Mouse (Mus musculus): ENCODE results near the gene Ninj2.

DNA sequence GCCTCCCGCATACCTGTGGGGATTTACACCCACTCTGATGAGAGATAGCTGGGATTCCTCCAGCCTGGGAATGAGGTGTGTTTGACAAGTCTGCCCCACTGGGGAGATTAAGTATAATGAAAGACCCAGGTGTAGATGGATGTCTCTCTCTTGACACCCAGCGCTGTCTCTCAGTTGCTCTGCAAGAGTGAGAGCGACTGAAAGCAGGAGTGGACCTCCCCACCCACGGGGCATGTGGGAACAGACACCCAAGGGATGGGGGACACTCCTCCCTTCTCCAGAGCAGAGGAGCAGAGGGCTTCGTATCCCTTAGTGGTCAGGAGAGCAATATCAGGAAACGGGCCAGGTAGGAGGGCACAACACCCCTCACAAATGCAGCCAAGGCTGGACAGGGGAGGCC lies 14.9 kb downstream of the Ninj2 start:
- no peak for TF ChIP-seq POLR2AphosphoS2 (IDR thresholded peaks at IDR 0.05; ENCODE audit: low read length)
- TF ChIP-seq CTCF (IDR thresholded peaks at IDR 0.05 in 2 of 3, conservative IDR thresholded peaks at IDR 0.05 in 1 of 3; ENCODE audit: control insufficient read depth in 1 of 3, insufficient read depth in 1 of 3, low read depth in 2 of 3, low read length in 3 of 3, poor library complexity in 1 of 3, severe bottlenecking in 1 of 3) = no peak
- no peak for TF ChIP-seq EP300 (IDR thresholded peaks at IDR 0.05; ENCODE audit: low read depth in 1 of 2, low read length in 2 of 2)
- no peak for TF ChIP-seq HCFC1 (IDR thresholded peaks at IDR 0.05; ENCODE audit: low read depth, low read length)
- no peak for TF ChIP-seq POLR2A (IDR thresholded peaks at IDR 0.05; ENCODE audit: control insufficient read depth in 1 of 2, insufficient read depth in 1 of 2, low read depth in 1 of 2, low read length in 2 of 2, poor library complexity in 1 of 2)
- no peak for TF ChIP-seq ZC3H11A (IDR thresholded peaks at IDR 0.05; ENCODE audit: low read depth, low read length)
- TF ChIP-seq ZKSCAN1 (IDR thresholded peaks at IDR 0.05; ENCODE audit: low read depth, low read length) = no peak
- TF ChIP-seq MAX (IDR thresholded peaks at IDR 0.05; ENCODE audit: low read length) = no peak
- TF ChIP-seq TBP (IDR thresholded peaks at IDR 0.05; ENCODE audit: low read depth, low read length) = no peak
- no peak for TF ChIP-seq USF2 (IDR thresholded peaks at IDR 0.05; ENCODE audit: borderline replicate concordance in 1 of 2, insufficient read depth in 1 of 2, low read depth in 1 of 2, low read length in 2 of 2)
- no peak for TF ChIP-seq TCF12 (IDR thresholded peaks at IDR 0.05; ENCODE audit: low read depth, low read length)
- no peak for TF ChIP-seq JUND (IDR thresholded peaks at IDR 0.05; ENCODE audit: low read depth, low read length)

All from MEL (cell line).